Mouse (Mus musculus): ENCODE data around the gene Atrnl1.

GRCm38 (mm10) chr19:57603593-57603992 is 7.2 kb upstream of the Atrnl1 start:
- no peak for TF ChIP-seq CTCF (IDR thresholded peaks at IDR 0.05; ENCODE audit: insufficient read depth, low read length)
- no peak for TF ChIP-seq POLR2A (IDR thresholded peaks at IDR 0.05; ENCODE audit: borderline replicate concordance, extremely low read depth, low read depth, low read length)
